Mouse (Mus musculus): ENCODE results near the gene Adgrg3. TPM values are rescaled to one million over a fixed set of nuclear protein-coding genes. Genes with fewer than 3 reads are reported as not detected.

Gene Adgrg3
- total and polyA plus RNA-seq, 3 experiments, result 0.08 TPM; not detected in 2

DNA sequence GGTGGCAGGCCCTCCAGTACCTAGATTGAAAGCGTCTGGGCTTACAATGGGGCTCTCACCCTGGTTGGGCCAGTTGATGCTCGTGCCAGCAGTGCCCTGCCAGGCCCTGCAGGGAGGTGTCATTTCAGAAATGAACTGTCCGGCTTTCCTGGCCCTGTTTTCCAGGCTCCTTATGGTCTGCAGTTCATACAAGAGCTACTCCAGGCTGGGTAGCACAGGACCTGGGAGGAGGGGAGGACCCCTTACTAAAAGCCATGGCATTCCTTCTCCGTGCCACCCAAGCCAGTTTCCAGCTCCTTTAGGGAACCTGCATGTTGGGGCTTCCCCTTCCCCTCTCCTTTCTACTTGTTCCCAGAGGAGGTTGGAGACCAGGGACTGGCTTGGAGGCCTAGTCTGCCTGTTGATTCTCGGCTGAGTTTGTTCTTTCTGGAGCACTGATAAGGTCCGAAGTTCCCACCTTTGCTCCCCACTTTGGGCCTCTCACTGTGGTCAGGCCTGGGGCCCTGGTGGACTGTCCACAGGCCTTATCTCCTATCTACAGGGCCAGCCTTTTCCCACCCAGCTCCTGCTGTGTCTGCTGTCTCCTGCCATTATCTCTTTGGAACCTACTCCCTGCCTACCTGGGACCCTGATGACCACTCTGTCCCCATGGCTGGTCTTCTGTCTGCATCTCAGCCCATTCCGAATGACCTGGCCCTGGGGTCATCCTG is 68.1 kb downstream of the Adgrg3 start:
- H3K4me3 ChIP-seq (ENCODE audit: control insufficient read depth in 1 of 2, insufficient read depth in 1 of 2, low read depth in 2 of 2, low read length in 2 of 2), result no peak overlapping the region
- no peaks in the 10 kb centered on the region for H3K9me3 ChIP-seq (replicated peaks; ENCODE audit: insufficient read depth, low read length)
- no peak for DNase-seq (ENCODE audit: low read depth, low spot score)
- H3K27me3 ChIP-seq (ENCODE audit: control insufficient read depth in 1 of 2, insufficient read depth in 2 of 2, low read length in 2 of 2), result no peaks in the 10 kb centered on the region
- no peak overlapping the region for H3K9ac ChIP-seq (ENCODE audit: control insufficient read depth, low read depth, low read length, poor library complexity, severe bottlenecking)
- H3K27ac ChIP-seq (ENCODE audit: control insufficient read depth, low read depth, low read length), result no peak overlapping the region
- peaks cover 0 to 8% of the 10 kb centered on the region in 2 experiments; a peak in 2 of 4 replicates for H3K4me1 ChIP-seq (ENCODE audit: control insufficient read depth in 1 of 2, insufficient read depth in 2 of 2, low read length in 2 of 2)
- no peak for TF ChIP-seq MAX (IDR thresholded peaks at IDR 0.05; ENCODE audit: low read length)
- no peak for TF ChIP-seq POLR2A (IDR thresholded peaks at IDR 0.05; ENCODE audit: control insufficient read depth in 1 of 2, insufficient read depth in 1 of 2, low read depth in 1 of 2, low read length in 2 of 2, poor library complexity in 1 of 2)
- TF ChIP-seq SIN3A (IDR thresholded peaks at IDR 0.05; ENCODE audit: low read length), result no peak
- TF ChIP-seq ETS1 (IDR thresholded peaks at IDR 0.05; ENCODE audit: low read depth, low read length), result no peak
- TF ChIP-seq MAFK (IDR thresholded peaks at IDR 0.05; ENCODE audit: borderline replicate concordance, low read depth, low read length), result no peak
- TF ChIP-seq MAZ (IDR thresholded peaks at IDR 0.05; ENCODE audit: low read depth, low read length), result no peak
- TF ChIP-seq NELFE (IDR thresholded peaks at IDR 0.05; ENCODE audit: low read depth, low read length), result no peak
- TF ChIP-seq CHD2 (IDR thresholded peaks at IDR 0.05; ENCODE audit: low read length), result no peak
- TF ChIP-seq TBP (IDR thresholded peaks at IDR 0.05; ENCODE audit: low read depth, low read length), result no peak
- no peak for TF ChIP-seq JUND (IDR thresholded peaks at IDR 0.05; ENCODE audit: low read depth, low read length)
- no peak for TF ChIP-seq MEF2A (IDR thresholded peaks at IDR 0.05; ENCODE audit: extremely low read depth, insufficient replicate concordance, low read depth, low read length, poor library complexity, severe bottlenecking)
- no peak for TF ChIP-seq ZMIZ1 (IDR thresholded peaks at IDR 0.05; ENCODE audit: low read depth, low read length)
- TF ChIP-seq ELF1 (IDR thresholded peaks at IDR 0.05; ENCODE audit: low read depth, low read length), result no peak
- TF ChIP-seq BHLHE40 (IDR thresholded peaks at IDR 0.05; ENCODE audit: borderline replicate concordance, low read depth, low read length), result no peak
- TF ChIP-seq USF1 (IDR thresholded peaks at IDR 0.05; ENCODE audit: low read depth, low read length), result no peak
- H3K79me2 ChIP-seq (ENCODE audit: control insufficient read depth, insufficient read depth, low read length, poor library complexity), result no peaks in the 10 kb centered on the region; the same call in 1 of the 2 replicates
- no peaks in the 10 kb centered on the region for H3K36me3 ChIP-seq (ENCODE audit: control insufficient read depth in 1 of 2, insufficient read depth in 2 of 2, low read length in 2 of 2)

GRCm38 (mm10) chr8:95093574-95093973 is 76.1 kb downstream of the Adgrg3 start:
- no peak for DNase-seq (ENCODE audit: low read depth, low spot score)
- Histone ChIP-seq H3K79me2 (ENCODE audit: control insufficient read depth, insufficient read depth, low read length, poor library complexity) (no peaks in the 10 kb centered on the region), H3K9ac (ENCODE audit: control insufficient read depth, low read depth, low read length, poor library complexity, severe bottlenecking) (no peak overlapping the region), H3K36me3 (ENCODE audit: control insufficient read depth in 1 of 2, insufficient read depth in 2 of 2, low read length in 2 of 2) (no peaks in the 10 kb centered on the region), H3K27ac (ENCODE audit: control insufficient read depth, low read depth, low read length) (no peak overlapping the region), H3K27me3 (ENCODE audit: control insufficient read depth in 1 of 2, insufficient read depth in 2 of 2, low read length in 2 of 2) (no peaks in the 10 kb centered on the region), H3K4me1 (ENCODE audit: control insufficient read depth in 1 of 2, insufficient read depth in 2 of 2, low read length in 2 of 2) (no peaks in the 10 kb centered on the region), H3K4me3 (ENCODE audit: control insufficient read depth in 1 of 2, insufficient read depth in 1 of 2, low read depth in 2 of 2, low read length in 2 of 2) (no peak overlapping the region), H3K9me3 (replicated peaks; ENCODE audit: insufficient read depth, low read length) (no peaks in the 10 kb centered on the region)
- no peak for TF ChIP-seq MXI1 (IDR thresholded peaks at IDR 0.05; ENCODE audit: low read depth, low read length)
- TF ChIP-seq MAZ (IDR thresholded peaks at IDR 0.05; ENCODE audit: low read depth, low read length), result no peak
- TF ChIP-seq CTCF (IDR thresholded peaks at IDR 0.05 in 2 of 3, conservative IDR thresholded peaks at IDR 0.05 in 1 of 3; ENCODE audit: control insufficient read depth in 1 of 3, insufficient read depth in 1 of 3, low read depth in 2 of 3, low read length in 3 of 3, poor library complexity in 1 of 3, severe bottlenecking in 1 of 3), result no peak
- no peak for TF ChIP-seq ELF1 (IDR thresholded peaks at IDR 0.05; ENCODE audit: low read depth, low read length)
- TF ChIP-seq POLR2A (IDR thresholded peaks at IDR 0.05; ENCODE audit: control insufficient read depth in 1 of 2, insufficient read depth in 1 of 2, low read depth in 1 of 2, low read length in 2 of 2, poor library complexity in 1 of 2), result no peak

Other genes starting within 250 kb of the Adgrg3 start
- gene Cx3cl1, start 245.7 kb upstream of the Adgrg3 start, total RNA-seq (2012; rRNA removed), result not detected in 2 replicates
- not detected for gene Cx3cl1, start 245.7 kb upstream of the Adgrg3 start, polyA plus RNA-seq (2012; ENCODE audit: insufficient read depth in 1 of 2, insufficient read length in 2 of 2, low read depth in 1 of 2, low replicate concordance in 2 of 2, missing spikeins in 1 of 2)
- gene Ccl17, start 207.2 kb upstream of the Adgrg3 start, total RNA-seq (2012; rRNA removed), result 1.2 TPM in 1 of 2 replicates, not detected in the other
- under 1 TPM in 1 of 2 experiments, not detected in 1; 0.43 TPM for gene Ccl17, start 207.2 kb upstream of the Adgrg3 start, polyA plus RNA-seq (2012; ENCODE audit: insufficient read depth in 1 of 2, insufficient read length in 2 of 2, low read depth in 1 of 2, low replicate concordance in 2 of 2, missing spikeins in 1 of 2)
- gene Coq9, start 179.4 kb upstream of the Adgrg3 start, total RNA-seq (2012; rRNA removed), result 84.6 and 91.9 TPM in 2 replicates
- 100 to 1,000 TPM in 1 of 2 experiments, not detected in 1; 169 TPM for gene Coq9, start 179.4 kb upstream of the Adgrg3 start, polyA plus RNA-seq (2012; ENCODE audit: insufficient read depth in 1 of 2, insufficient read length in 2 of 2, low read depth in 1 of 2, low replicate concordance in 2 of 2, missing spikeins in 1 of 2)
- 102 and 122 TPM in 2 replicates for gene Ciapin1, start 179.3 kb upstream of the Adgrg3 start, total RNA-seq (2012; rRNA removed)
- 100 to 1,000 TPM in 1 of 2 experiments, not detected in 1; 263 TPM for gene Ciapin1, start 179.3 kb upstream of the Adgrg3 start, polyA plus RNA-seq (2012; ENCODE audit: insufficient read depth in 1 of 2, insufficient read length in 2 of 2, low read depth in 1 of 2, low replicate concordance in 2 of 2, missing spikeins in 1 of 2)
- 92.0 and 92.5 TPM in 2 replicates for gene Polr2c, start 160.2 kb upstream of the Adgrg3 start, total RNA-seq (2012; rRNA removed)
- gene Polr2c, start 160.2 kb upstream of the Adgrg3 start, polyA plus RNA-seq (2012; ENCODE audit: insufficient read depth in 1 of 2, insufficient read length in 2 of 2, low read depth in 1 of 2, low replicate concordance in 2 of 2, missing spikeins in 1 of 2), result 100 to 1,000 TPM; 151 to 181 TPM
- 1.5 TPM in 2 replicates for gene Dok4, start 141.4 kb upstream of the Adgrg3 start, total RNA-seq (2012; rRNA removed)
- gene Dok4, start 141.4 kb upstream of the Adgrg3 start, polyA plus RNA-seq (2012; ENCODE audit: insufficient read depth in 1 of 2, insufficient read length in 2 of 2, low read depth in 1 of 2, low replicate concordance in 2 of 2, missing spikeins in 1 of 2), result 1 to 10 TPM in 1 of 2 experiments, not detected in 1; 3.2 TPM
- gene Ccdc102a, start 99.6 kb upstream of the Adgrg3 start, total RNA-seq (2012; rRNA removed), result 1.6 and 1.7 TPM in 2 replicates
- gene Ccdc102a, start 99.6 kb upstream of the Adgrg3 start, polyA plus RNA-seq (2012; ENCODE audit: insufficient read depth in 1 of 2, insufficient read length in 2 of 2, low read depth in 1 of 2, low replicate concordance in 2 of 2, missing spikeins in 1 of 2), result 1 to 10 TPM in 1 of 2 experiments, not detected in 1; 6.8 TPM
- 0.04 and 0.07 TPM in 2 replicates for gene Adgrg5, start 94.0 kb upstream of the Adgrg3 start, total RNA-seq (2012; rRNA removed)
- gene Adgrg5, start 94.0 kb upstream of the Adgrg3 start, polyA plus RNA-seq (2012; ENCODE audit: insufficient read depth in 1 of 2, insufficient read length in 2 of 2, low read depth in 1 of 2, low replicate concordance in 2 of 2, missing spikeins in 1 of 2), result 1 to 10 TPM in 1 of 2 experiments, not detected in 1; 1.3 TPM
- 4.2 and 7.2 TPM in 2 replicates for gene Adgrg1, start 42.9 kb upstream of the Adgrg3 start, total RNA-seq (2012; rRNA removed)
- 10 to 100 TPM in 1 of 2 experiments, not detected in 1; 33.2 TPM for gene Adgrg1, start 42.9 kb upstream of the Adgrg3 start, polyA plus RNA-seq (2012; ENCODE audit: insufficient read depth in 1 of 2, insufficient read length in 2 of 2, low read depth in 1 of 2, low replicate concordance in 2 of 2, missing spikeins in 1 of 2)
- 0.04 TPM in 1 of 2 replicates, not detected in the other for gene Drc7, start 37.4 kb downstream of the Adgrg3 start, total RNA-seq (2012; rRNA removed)
- under 1 TPM in 1 of 2 experiments, not detected in 1; 0.07 TPM for gene Drc7, start 37.4 kb downstream of the Adgrg3 start, polyA plus RNA-seq (2012; ENCODE audit: insufficient read depth in 1 of 2, insufficient read length in 2 of 2, low read depth in 1 of 2, low replicate concordance in 2 of 2, missing spikeins in 1 of 2)
- gene Katnb1, start 63.5 kb downstream of the Adgrg3 start, total RNA-seq (2012; rRNA removed), result 13.6 and 14.2 TPM in 2 replicates
- gene Katnb1, start 63.5 kb downstream of the Adgrg3 start, polyA plus RNA-seq (2012; ENCODE audit: insufficient read depth in 1 of 2, insufficient read length in 2 of 2, low read depth in 1 of 2, low replicate concordance in 2 of 2, missing spikeins in 1 of 2), result 10 to 100 TPM in 1 of 2 experiments, not detected in 1; 23.8 TPM
- 9.0 and 10.6 TPM in 2 replicates for gene Kifc3, start 185.1 kb downstream of the Adgrg3 start, total RNA-seq (2012; rRNA removed)
- gene Kifc3, start 185.1 kb downstream of the Adgrg3 start, polyA plus RNA-seq (2012; ENCODE audit: insufficient read depth in 1 of 2, insufficient read length in 2 of 2, low read depth in 1 of 2, low replicate concordance in 2 of 2, missing spikeins in 1 of 2), result 10 to 100 TPM in 1 of 2 experiments, not detected in 1; 19.1 TPM